Mouse (Mus musculus) spleen, adult 2 months (tissue): Measurements from ENCODE around the gene Treml4.

Experiments
- CTCF ChIP-seq: fragments of 200-500 bp; IDR thresholded peaks from 2 replicates; pipeline ENCODE4 v1.5.1; 2011; ENCODE audit warnings: mild to moderate bottlenecking, inconsistent platforms; ENCODE audit not compliant: insufficient read depth, insufficient read length, insufficient replicate concordance; ENCODE audit errors: extremely low read depth
- POLR2A ChIP-seq: fragments of 200-500 bp; IDR thresholded peaks from 2 replicates; pipeline ENCODE4 v1.6.1; 2011; ENCODE audit warnings: low read depth, low read length, inconsistent platforms

DNA sequence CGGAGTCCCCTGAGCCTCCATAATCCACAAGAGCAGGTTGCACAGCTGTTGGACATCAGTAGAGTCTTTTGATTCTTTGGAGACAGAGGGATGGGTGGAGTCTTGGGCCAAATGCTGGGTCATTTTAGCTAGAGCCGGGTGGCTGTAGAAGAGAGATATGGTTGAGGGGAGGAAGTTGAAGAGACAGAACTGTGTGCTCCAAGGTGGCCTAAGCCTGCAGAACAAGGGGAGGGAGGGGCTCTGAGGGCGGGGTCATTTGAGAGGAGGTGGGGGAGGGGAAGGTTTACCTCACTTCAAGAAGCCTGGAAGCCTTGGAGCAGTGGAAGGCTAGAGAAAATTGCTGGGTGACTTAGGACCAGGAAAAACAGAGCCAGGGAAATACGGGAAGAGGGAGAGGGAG is 35.1 kb downstream of the Treml4 start, which contains the start of gene Treml2:
- TF ChIP-seq POLR2A (no peak), CTCF (no peak)
